Mouse (Mus musculus): ENCODE measurements around the gene Epha4. TPM values are rescaled to one million over a fixed set of nuclear protein-coding genes. Genes with fewer than 3 reads are reported as not detected.

Epha4 gene
- total and polyA plus RNA-seq, 2 experiments from 2014 or later: 36.0 to 107 TPM

GRCm38 (mm10) chr1:77460831-77461629 lies 53.9 kb downstream of the Epha4 start:
- ATAC-seq (no peak), DNase-seq (ENCODE audit: low spot score) (no peak)
- Histone ChIP-seq H3K27ac (no peak overlapping the region), H3K4me2 (ENCODE audit: low read depth, low read length) (no peak overlapping the region), H3K27me3 (ENCODE audit: insufficient read depth, low read length) (no peaks in the 10 kb centered on the region; the same call in 1 of the 2 replicates), H3K4me3 (ENCODE audit: low read length) (no peak overlapping the region), H3K36me3 (ENCODE audit: insufficient read depth, low read length) (no peaks in the 10 kb centered on the region), H3K9ac (replicated peaks; ENCODE audit: low read length) (no peak overlapping the region), H3K9me3 (ENCODE audit: low read length) (no peaks in the 10 kb centered on the region), H3K4me1 (ENCODE audit: insufficient read depth, low read length) (0 out of 2 replicates have a peak, but pooled peaks cover 3% of the 10 kb centered on the region)
- 77% methylated on average over 11 of the region's 11 CpGs for WGBS
- TF ChIP-seq CTCF (IDR thresholded peaks at IDR 0.05; ENCODE audit: low read depth): no peak

- DNase-seq (ENCODE audit: low spot score): no peak
- Histone ChIP-seq H3K27ac (no peak overlapping the region), H3K36me3 (ENCODE audit: insufficient read depth, low read length) (no peaks in the 10 kb centered on the region), H3K4me3 (ENCODE audit: low read length) (no peak overlapping the region), H3K9ac (replicated peaks; ENCODE audit: low read length) (no peak overlapping the region), H3K9me3 (ENCODE audit: low read length) (no peaks in the 10 kb centered on the region), H3K4me1 (ENCODE audit: insufficient read depth, low read length) (0 out of 2 replicates have a peak, but pooled peaks cover 3% of the 10 kb centered on the region), H3K27me3 (ENCODE audit: insufficient read depth, low read length) (no peaks in the 10 kb centered on the region; the same call in 1 of the 2 replicates), H3K4me2 (ENCODE audit: low read depth, low read length) (no peak overlapping the region)
- TF ChIP-seq CTCF (IDR thresholded peaks at IDR 0.05; ENCODE audit: low read depth): no peak
- WGBS: 82% methylated on average over 7 of the region's 7 CpGs
- ATAC-seq: no peak
Measured at GRCm38 (mm10) chr1:77458751-77459385, 56.0 kb downstream of the Epha4 start.

DNA sequence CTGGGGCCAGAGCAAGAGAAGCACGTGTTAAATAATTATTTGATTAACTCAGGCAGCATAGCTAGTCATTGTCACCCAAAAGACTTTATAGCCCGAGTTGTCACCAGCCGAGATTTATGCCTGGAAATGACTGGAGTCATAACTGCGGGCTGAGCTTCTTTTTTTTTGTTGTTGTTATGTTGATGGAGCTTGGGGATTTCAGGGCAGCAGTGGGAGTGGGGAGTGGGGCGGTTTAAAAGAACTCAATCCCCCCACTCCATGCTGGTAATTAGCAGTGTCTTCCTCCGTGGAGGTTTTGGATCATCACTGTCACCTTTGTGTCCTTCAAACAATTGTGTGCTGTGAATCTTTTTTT lies 57.5 kb downstream of the Epha4 start:
- Histone ChIP-seq H3K9ac (replicated peaks; ENCODE audit: low read length) (no peak overlapping the region), H3K4me2 (ENCODE audit: low read depth, low read length) (no peak overlapping the region), H3K4me3 (ENCODE audit: low read length) (no peak overlapping the region), H3K9me3 (ENCODE audit: low read length) (no peaks in the 10 kb centered on the region), H3K27ac (no peak overlapping the region), H3K27me3 (ENCODE audit: insufficient read depth, low read length) (no peaks in the 10 kb centered on the region; the same call in 1 of the 2 replicates), H3K4me1 (ENCODE audit: insufficient read depth, low read length) (0 out of 2 replicates have a peak, but pooled peaks cover 3% of the 10 kb centered on the region), H3K36me3 (ENCODE audit: insufficient read depth, low read length) (no peaks in the 10 kb centered on the region)
- 34% methylated on average over 6 of the region's 6 CpGs for WGBS
- ATAC-seq: no peak
- DNase-seq (ENCODE audit: low spot score): no peak
- no peak for TF ChIP-seq CTCF (IDR thresholded peaks at IDR 0.05; ENCODE audit: low read depth)

- H3K27ac ChIP-seq: no peak overlapping the region
- DNase-seq (ENCODE audit: low spot score): no peak
- WGBS: 48% methylated on average over 7 of the region's 7 CpGs
Measured at GRCm38 (mm10) chr1:77456695-77457445, 58.0 kb downstream of the Epha4 start.

DNA sequence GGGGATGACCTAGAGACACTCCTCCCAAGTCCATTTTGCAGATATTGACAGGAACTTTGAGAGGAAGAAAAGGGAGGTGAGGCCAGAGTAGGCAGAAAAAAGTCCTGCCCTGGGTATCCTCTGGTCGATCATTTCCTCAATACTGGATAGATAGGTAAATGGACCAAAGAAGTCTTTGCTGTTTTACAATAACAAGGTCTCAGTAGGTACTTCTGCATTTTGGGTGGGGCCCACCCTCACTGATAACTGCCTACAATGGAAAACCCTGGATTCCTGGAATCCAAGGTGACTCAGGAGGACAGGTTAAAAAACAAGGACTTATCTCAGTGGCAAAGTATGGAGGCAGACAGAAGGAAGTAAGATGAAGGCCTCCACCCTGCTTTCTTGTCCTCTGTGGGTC lies 61.1 kb downstream of the Epha4 start:
- Histone ChIP-seq H3K9ac (replicated peaks; ENCODE audit: low read length) (no peak overlapping the region), H3K27me3 (ENCODE audit: insufficient read depth, low read length) (no peaks in the 10 kb centered on the region), H3K4me2 (ENCODE audit: low read depth, low read length) (no peak overlapping the region), H3K4me1 (ENCODE audit: insufficient read depth, low read length) (no peaks in the 10 kb centered on the region), H3K4me3 (ENCODE audit: low read length) (no peak overlapping the region), H3K27ac (no peak overlapping the region), H3K36me3 (ENCODE audit: insufficient read depth, low read length) (no peaks in the 10 kb centered on the region), H3K9me3 (ENCODE audit: low read length) (no peaks in the 10 kb centered on the region)
- WGBS: 79% methylated on average over 1 of the region's 1 CpGs
- no peak for TF ChIP-seq CTCF (IDR thresholded peaks at IDR 0.05; ENCODE audit: low read depth)
- ATAC-seq: no peak
- no peak for DNase-seq (ENCODE audit: low spot score)

More at GRCm38 (mm10) chr1:77456695-77457445, 58.0 kb downstream of the Epha4 start:
- no peak overlapping the region for H3K4me3 ChIP-seq (ENCODE audit: low read length)
- no peaks in the 10 kb centered on the region for H3K4me1 ChIP-seq (ENCODE audit: insufficient read depth, low read length)
- no peaks in the 10 kb centered on the region for H3K36me3 ChIP-seq (ENCODE audit: insufficient read depth, low read length)
- TF ChIP-seq CTCF (IDR thresholded peaks at IDR 0.05; ENCODE audit: low read depth): no peak
- no peaks in the 10 kb centered on the region; the same call in 1 of the 2 replicates for H3K27me3 ChIP-seq (ENCODE audit: insufficient read depth, low read length)
- H3K4me2 ChIP-seq (ENCODE audit: low read depth, low read length): no peak overlapping the region
- no peak for ATAC-seq
- H3K9me3 ChIP-seq (ENCODE audit: low read length): no peaks in the 10 kb centered on the region
- H3K9ac ChIP-seq (replicated peaks; ENCODE audit: low read length): no peak overlapping the region

- no peak for TF ChIP-seq CTCF (IDR thresholded peaks at IDR 0.05; ENCODE audit: low read depth)
- no peaks in the 10 kb centered on the region for H3K27me3 ChIP-seq (ENCODE audit: insufficient read depth, low read length)
- ATAC-seq: no peak
- H3K36me3 ChIP-seq (ENCODE audit: insufficient read depth, low read length): no peaks in the 10 kb centered on the region
- no peak overlapping the region for H3K4me3 ChIP-seq (ENCODE audit: low read length)
- no peak for DNase-seq (ENCODE audit: low spot score)
- no peak overlapping the region for H3K9ac ChIP-seq (replicated peaks; ENCODE audit: low read length)
- H3K4me2 ChIP-seq (ENCODE audit: low read depth, low read length): no peak overlapping the region
- no peaks in the 10 kb centered on the region for H3K9me3 ChIP-seq (ENCODE audit: low read length)
- 89% methylated on average over 3 of the region's 3 CpGs for WGBS
- no peaks in the 10 kb centered on the region for H3K4me1 ChIP-seq (ENCODE audit: insufficient read depth, low read length)
- H3K27ac ChIP-seq: no peak overlapping the region
Measured at GRCm38 (mm10) chr1:77452721-77453120, 62.2 kb downstream of the Epha4 start.

All from hindbrain, postnatal 0 days (tissue).